Mouse (Mus musculus): ENCODE data around the gene Vps9d1.
"Not testable (repeated sequence)": the region's sequence is repeated elsewhere in the genome, so short reads cannot be mapped to it uniquely, and the experiment has no call there.

Gene Vps9d1

GRCm38 (mm10) chr8:123212321-123213117 lies 41.6 kb downstream of the Vps9d1 start, which contains the start of the genes Chmp1a and Spata33:
TSS of gene Chmp1a (minus strand) at chr8:123212763.
TSS of gene Spata33 (plus strand) at chr8:123212832.
- peak; percentile 91 for DNase-seq

- DNase-seq = no peak
Observed at GRCm38 (mm10) chr8:123211876-123212275, 42.3 kb downstream of the Vps9d1 start.

GRCm38 (mm10) chr8:123203571-123203970 lies 50.6 kb downstream of the Vps9d1 start:
- no peak for DNase-seq

GRCm38 (mm10) chr8:123202288-123202687 lies 51.9 kb downstream of the Vps9d1 start:
- peak; percentile 86 for DNase-seq

GRCm38 (mm10) chr8:123199864-123200263 lies 54.3 kb downstream of the Vps9d1 start:
- no peak for DNase-seq

- not testable (repeated sequence) for DNase-seq
Observed at GRCm38 (mm10) chr8:123197016-123197415, 57.1 kb downstream of the Vps9d1 start.

- DNase-seq = no peak
Observed at GRCm38 (mm10) chr8:123193771-123194170, 60.4 kb downstream of the Vps9d1 start.

Data from right cerebral cortex, postnatal 4 days (tissue).